Comparison of ENCODE assay signal across 8 mouse cellular contexts in the genomic region with DNA sequence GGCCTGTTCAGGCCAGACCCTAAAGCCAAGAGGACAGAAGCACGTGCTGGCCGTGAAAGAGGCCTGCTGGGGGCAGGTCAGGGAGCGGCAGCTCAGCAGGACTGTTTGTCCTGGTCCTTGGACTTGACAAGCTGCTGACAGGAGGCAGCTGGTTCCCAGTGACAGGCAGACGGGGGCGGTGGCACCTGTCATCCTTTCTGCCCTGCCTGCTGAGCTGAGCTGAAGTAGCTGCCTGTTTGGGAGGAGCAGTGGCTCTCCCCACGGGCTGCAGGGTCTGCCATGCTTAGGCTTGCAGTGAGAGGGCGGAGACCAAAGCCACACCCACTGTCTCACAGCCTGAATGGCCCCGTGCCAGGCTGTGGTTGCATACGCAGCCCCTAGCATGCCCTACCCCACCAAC. TPM values are rescaled to one million over a fixed set of nuclear protein-coding genes. Genes with fewer than 3 reads are reported as not detected.
DNase-seq lines count a peak whose midpoint lies in the region; ATAC-seq lines count a peak whose summit lies in the region.

No protein-coding gene starts in this region.

- peak; percentile 82 for ATAC-seq in embryonic facial prominence, embryonic 15.5 days (ENCODE audit: insufficient number of reproducible peaks, low FRiP score, low TSS enrichment, low read depth)
- ATAC-seq in lung, embryonic 16.5 days (ENCODE audit: low read depth), result peak; percentile 77

- H3K9me3 ChIP-seq in embryonic facial prominence, embryonic 15.5 days (replicated peaks), result no peaks in the 10 kb centered on the region
- H3K9me3 ChIP-seq in heart, embryonic 10.5 days, result no peaks in the 10 kb centered on the region
- H3K9me3 ChIP-seq in lung, embryonic 16.5 days (ENCODE audit: control insufficient read depth, low read length), result no peaks in the 10 kb centered on the region

- no peaks in the 10 kb centered on the region for H3K27me3 ChIP-seq in embryonic facial prominence, embryonic 15.5 days
- H3K27me3 ChIP-seq in heart, embryonic 10.5 days (ENCODE audit: insufficient read depth, poor library complexity, severe bottlenecking), result peaks cover 53% of the 10 kb centered on the region
- H3K27me3 ChIP-seq in lung, embryonic 16.5 days (ENCODE audit: control insufficient read depth, insufficient read depth, low read depth, low read length), result no peaks in the 10 kb centered on the region

- DNase-seq in spleen, postnatal 36 days (ENCODE audit: low spot score in 2 of 2), result peak; percentile 14 to 21
- no peak for DNase-seq in spleen, adult 12 weeks (ENCODE audit: low spot score)
- DNase-seq in heart, embryonic 10.5 days (ENCODE audit: low spot score), result peak; percentile 94
- peak; percentile 79 to 89 for DNase-seq in layer of hippocampus, adult 18-20 months (ENCODE audit: low spot score in 2 of 2)
- DNase-seq in retina, embryonic 14.5 days (ENCODE audit: low spot score), result peak; percentile 65
- no peak for DNase-seq in adipocyte (ENCODE audit: low spot score)

- no peaks in the 10 kb centered on the region for H3K36me3 ChIP-seq in embryonic facial prominence, embryonic 15.5 days
- no peaks in the 10 kb centered on the region for H3K36me3 ChIP-seq in heart, embryonic 10.5 days
- H3K36me3 ChIP-seq in lung, embryonic 16.5 days (ENCODE audit: control insufficient read depth, insufficient read depth, low read length), result no peaks in the 10 kb centered on the region

- 4% methylated on average over 9 of the region's 9 CpGs for WGBS in embryonic facial prominence, embryonic 15.5 days
- 1% methylated on average over 9 of the region's 9 CpGs for WGBS in heart, embryonic 10.5 days
- 3% methylated on average over 9 of the region's 9 CpGs for WGBS in lung, embryonic 16.5 days

- H3K9ac ChIP-seq in embryonic facial prominence, embryonic 15.5 days, result no peak overlapping the region
- H3K9ac ChIP-seq in lung, embryonic 16.5 days (ENCODE audit: low read length), result no peak overlapping the region

- 0 out of 2 replicates have a peak overlapping the region, but pooled peaks have one; percentile 10 for H3K4me2 ChIP-seq in embryonic facial prominence, embryonic 15.5 days (replicated peaks)
- no peak overlapping the region for H3K4me2 ChIP-seq in lung, embryonic 16.5 days (ENCODE audit: low read depth, low read length)

- H3K4me1 ChIP-seq in embryonic facial prominence, embryonic 15.5 days, result peaks cover 42% of the 10 kb centered on the region
- H3K4me1 ChIP-seq in heart, embryonic 10.5 days, result peaks cover 49% of the 10 kb centered on the region
- peaks cover 8% of the 10 kb centered on the region for H3K4me1 ChIP-seq in lung, embryonic 16.5 days (replicated peaks; ENCODE audit: control insufficient read depth, insufficient read depth, low read length)

- no peak overlapping the region for H3K4me3 ChIP-seq in embryonic facial prominence, embryonic 15.5 days (replicated peaks)
- 0 out of 2 replicates have a peak overlapping the region, but pooled peaks have one; percentile 31 for H3K4me3 ChIP-seq in heart, embryonic 10.5 days
- no peak overlapping the region for H3K4me3 ChIP-seq in lung, embryonic 16.5 days (ENCODE audit: low read length)

- H3K27ac ChIP-seq in embryonic facial prominence, embryonic 15.5 days (replicated peaks), result peak overlapping the region; percentile 28; the same call in 1 of the 2 replicates
- peak overlapping the region; percentile 9; the same call in 1 of the 2 replicates for H3K27ac ChIP-seq in heart, embryonic 10.5 days
- no peak overlapping the region for H3K27ac ChIP-seq in lung, embryonic 16.5 days (ENCODE audit: low read length)

RNA-seq across cellular contexts. Expression of a gene that starts 50.4 kb away (rescaled TPM):
- polyA plus RNA-seq in embryonic facial prominence, embryonic 15.5 days (2015; fragmentation: Nextera tagmentation; extraction: Ambion mirVana), result 0.11 and 0.17 TPM in 2 replicates
- polyA plus RNA-seq in heart, embryonic 10.5 days (2016; fragmentation: Nextera tagmentation; extraction: Ambion mirVana), result 0.08 TPM in 1 of 2 replicates, not detected in the other
- total RNA-seq in layer of hippocampus, adult 18-20 months (2021), result 1 to 10 TPM in 1 of 2 experiments, under 1 TPM in 1; 0.91 to 1.0 TPM
- 0.23 TPM in 1 of 2 replicates, not detected in the other for polyA plus RNA-seq in lung, embryonic 16.5 days (2015; fragmentation: Nextera tagmentation; extraction: Ambion mirVana)

RNA-seq across cellular contexts. Expression of a gene that starts 57.3 kb away (rescaled TPM):
- 403 and 419 TPM in 2 replicates for polyA plus RNA-seq in embryonic facial prominence, embryonic 15.5 days (2015; fragmentation: Nextera tagmentation; extraction: Ambion mirVana)
- 310 and 346 TPM in 2 replicates for polyA plus RNA-seq in heart, embryonic 10.5 days (2016; fragmentation: Nextera tagmentation; extraction: Ambion mirVana)
- total RNA-seq in layer of hippocampus, adult 18-20 months (2021), result 100 to 1,000 TPM; 321 to 334 TPM
- 386 and 399 TPM in 2 replicates for polyA plus RNA-seq in lung, embryonic 16.5 days (2015; fragmentation: Nextera tagmentation; extraction: Ambion mirVana)

Comparison
In these comparisons a context has a peak if more than half of its experiments do, and no peak if none do; other contexts are left out.
1. DNase-seq: peak in spleen, postnatal 36 days (2 of 2), heart, embryonic 10.5 days (single experiment), layer of hippocampus, adult 18-20 months (2 of 2) and retina, embryonic 14.5 days (single experiment); none in spleen, adult 12 weeks (single experiment) and adipocyte (single experiment).